Mouse (Mus musculus): ENCODE data around the gene Prkar1b. TPM values are rescaled to one million over a fixed set of nuclear protein-coding genes. Genes with fewer than 3 reads are reported as not detected.

Prkar1b gene
- polyA plus RNA-seq, 1 experiment from 2014 or later = 9.6 TPM

DNA sequence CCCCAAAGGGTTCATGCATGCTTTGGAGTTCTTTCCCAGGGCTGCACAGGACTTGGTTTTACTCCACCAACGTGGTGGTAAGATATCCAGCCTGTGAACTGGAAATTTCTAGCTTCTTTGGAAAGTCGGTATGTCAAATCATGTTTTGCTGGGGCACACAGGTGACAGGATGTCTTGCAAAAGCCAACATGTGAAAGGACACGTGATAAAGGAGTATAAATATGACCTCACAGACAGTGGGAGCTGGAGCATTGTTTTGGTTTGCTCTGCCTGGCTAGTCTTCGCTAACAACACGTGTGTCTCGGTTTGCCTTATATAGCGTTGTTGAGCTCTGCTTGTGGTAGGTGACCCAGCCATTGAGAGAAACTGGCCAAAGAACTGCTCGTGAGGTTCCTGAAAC, 15.3 kb downstream of the Prkar1b start:
- no peak overlapping the region for H3K4me2 ChIP-seq (replicated peaks; ENCODE audit: low read depth)
- no peak overlapping the region for H3K9ac ChIP-seq (ENCODE audit: low read length)
- 73% methylated on average over 8 of the region's 8 CpGs for whole genome bisulfite sequencing
- H3K36me3 ChIP-seq (ENCODE audit: control insufficient read depth, insufficient read depth, low read length) = no peaks in the 10 kb centered on the region
- no peak for ATAC-seq (ENCODE audit: low FRiP score, low TSS enrichment)
- H3K4me3 ChIP-seq (ENCODE audit: low read depth, low read length) = no peak overlapping the region
- H3K9me3 ChIP-seq (ENCODE audit: control insufficient read depth, low read length) = no peaks in the 10 kb centered on the region
- TF ChIP-seq EP300 (optimal IDR thresholded peaks at IDR 0.05) = no peak
- TF ChIP-seq CTCF (IDR thresholded peaks at IDR 0.05; ENCODE audit: low read depth) = no peak
- no peak for DNase-seq (ENCODE audit: low spot score)
- no peaks in the 10 kb centered on the region for H3K4me1 ChIP-seq (replicated peaks; ENCODE audit: control insufficient read depth, insufficient read depth)
- H3K27ac ChIP-seq (replicated peaks) = no peak overlapping the region
- no peaks in the 10 kb centered on the region for H3K27me3 ChIP-seq (ENCODE audit: control insufficient read depth, insufficient read depth, low read length)

DNA sequence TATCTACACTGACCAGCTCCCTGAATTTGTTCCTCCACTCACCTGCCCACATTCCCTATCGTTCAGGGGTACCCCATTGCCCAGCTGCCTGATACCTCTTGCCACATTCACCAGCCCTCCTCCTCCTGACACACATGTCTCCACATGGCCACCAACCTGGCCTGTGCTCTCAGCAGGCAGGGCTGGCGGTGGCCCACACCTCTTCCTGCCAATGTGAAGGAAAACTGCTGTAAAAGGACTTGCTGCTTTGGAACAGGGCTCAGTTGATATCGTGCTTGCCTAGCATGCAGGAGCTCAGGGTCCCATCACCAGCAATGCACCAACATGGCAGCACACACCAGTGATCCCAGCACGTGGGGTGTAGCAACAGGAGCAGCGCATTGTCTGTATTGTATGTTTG, 19.4 kb downstream of the Prkar1b start:
- DNase-seq (ENCODE audit: low spot score) (no peak), ATAC-seq (ENCODE audit: low FRiP score, low TSS enrichment) (no peak)
- TF ChIP-seq CTCF (IDR thresholded peaks at IDR 0.05; ENCODE audit: low read depth) (no peak), EP300 (optimal IDR thresholded peaks at IDR 0.05) (no peak)
- Histone ChIP-seq H3K4me1 (replicated peaks; ENCODE audit: control insufficient read depth, insufficient read depth) (no peaks in the 10 kb centered on the region), H3K9ac (ENCODE audit: low read length) (no peak overlapping the region), H3K9me3 (ENCODE audit: control insufficient read depth, low read length) (no peaks in the 10 kb centered on the region), H3K36me3 (ENCODE audit: control insufficient read depth, insufficient read depth, low read length) (no peaks in the 10 kb centered on the region), H3K27me3 (ENCODE audit: control insufficient read depth, insufficient read depth, low read length) (no peaks in the 10 kb centered on the region), H3K4me3 (ENCODE audit: low read depth, low read length) (no peak overlapping the region), H3K27ac (replicated peaks) (no peak overlapping the region), H3K4me2 (replicated peaks; ENCODE audit: low read depth) (no peak overlapping the region)
- WGBS = 85% methylated on average over 5 of the region's 5 CpGs

DNA sequence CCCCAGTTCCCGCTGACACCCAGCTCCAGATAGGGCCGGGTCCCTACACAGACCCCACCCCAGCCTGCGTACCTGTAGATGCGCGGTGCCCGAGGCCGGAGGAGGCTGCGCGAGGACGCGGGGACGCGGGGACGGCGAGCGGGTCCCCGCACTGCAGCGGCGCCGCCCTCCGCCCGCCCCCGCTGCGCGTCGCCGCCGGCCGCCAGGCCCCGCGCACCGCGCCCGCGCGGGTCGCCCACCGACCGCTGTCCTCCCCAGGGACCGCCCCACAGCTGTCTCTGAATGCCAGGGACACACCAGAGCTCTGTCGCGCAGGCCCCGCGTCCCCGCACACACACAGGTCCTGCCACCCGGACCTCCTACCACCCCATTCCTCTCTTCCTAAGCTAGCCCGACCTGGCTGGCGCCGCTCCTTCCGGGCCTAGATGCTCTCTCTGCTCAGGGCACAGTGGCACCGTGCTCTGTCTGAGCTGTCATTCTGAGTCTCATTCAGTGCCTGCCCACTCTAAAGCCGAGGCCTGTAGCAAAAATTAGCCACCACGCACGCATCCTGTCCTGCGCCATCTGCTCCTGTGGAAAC, 20.1 kb downstream of the Prkar1b start:
- TF ChIP-seq EP300 (optimal IDR thresholded peaks at IDR 0.05) = no peak
- no peak for TF ChIP-seq CTCF (IDR thresholded peaks at IDR 0.05; ENCODE audit: low read depth)
- no peak overlapping the region for H3K27ac ChIP-seq (replicated peaks)
- H3K4me3 ChIP-seq (ENCODE audit: low read depth, low read length) = peak overlapping the region; percentile 51
- H3K4me1 ChIP-seq (replicated peaks; ENCODE audit: control insufficient read depth, insufficient read depth) = no peaks in the 10 kb centered on the region
- H3K36me3 ChIP-seq (ENCODE audit: control insufficient read depth, insufficient read depth, low read length) = no peaks in the 10 kb centered on the region
- H3K4me2 ChIP-seq (replicated peaks; ENCODE audit: low read depth) = peak overlapping the region; percentile 72
- no peaks in the 10 kb centered on the region for H3K27me3 ChIP-seq (ENCODE audit: control insufficient read depth, insufficient read depth, low read length)
- 5% methylated on average over 45 of the region's 55 CpGs for WGBS
- H3K9ac ChIP-seq (ENCODE audit: low read length) = peak overlapping the region; percentile 72
- ATAC-seq (ENCODE audit: low FRiP score, low TSS enrichment) = peak; percentile 51; the same call in 1 of the 2 replicates
- DNase-seq (ENCODE audit: low spot score) = no peak
- no peaks in the 10 kb centered on the region for H3K9me3 ChIP-seq (ENCODE audit: control insufficient read depth, low read length)

DNA sequence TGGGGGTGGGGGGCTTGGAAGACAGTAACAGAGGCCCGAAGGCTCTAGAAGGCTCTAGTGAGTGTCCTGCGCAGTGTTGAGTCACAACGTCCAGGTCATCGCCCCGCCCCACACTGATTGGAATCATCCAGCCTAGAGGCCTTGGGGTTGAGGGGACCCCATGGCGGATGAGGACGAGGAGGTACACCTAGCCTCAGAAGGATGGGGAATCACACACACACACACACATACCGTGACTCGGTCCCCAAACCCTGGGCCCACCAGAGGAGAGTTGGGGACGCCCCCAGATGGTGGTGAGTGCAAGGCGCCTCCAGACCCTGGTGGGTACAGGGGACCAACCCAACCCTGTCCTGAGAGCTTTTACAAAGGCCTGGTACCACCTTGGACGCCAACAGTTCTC, 20.7 kb downstream of the Prkar1b start:
- Histone ChIP-seq H3K27me3 (ENCODE audit: control insufficient read depth, insufficient read depth, low read length) (no peaks in the 10 kb centered on the region), H3K4me3 (ENCODE audit: low read depth, low read length) (peak overlapping the region; percentile 51), H3K27ac (replicated peaks) (no peak overlapping the region), H3K9ac (ENCODE audit: low read length) (peak overlapping the region; percentile 72), H3K36me3 (ENCODE audit: control insufficient read depth, insufficient read depth, low read length) (no peaks in the 10 kb centered on the region), H3K4me2 (replicated peaks; ENCODE audit: low read depth) (peak overlapping the region; percentile 72), H3K9me3 (ENCODE audit: control insufficient read depth, low read length) (no peaks in the 10 kb centered on the region), H3K4me1 (replicated peaks; ENCODE audit: control insufficient read depth, insufficient read depth) (no peaks in the 10 kb centered on the region)
- TF ChIP-seq EP300 (optimal IDR thresholded peaks at IDR 0.05) = no peak
- no peak for TF ChIP-seq CTCF (IDR thresholded peaks at IDR 0.05; ENCODE audit: low read depth)
- 9% methylated on average over 11 of the region's 12 CpGs for WGBS
- DNase-seq (ENCODE audit: low spot score) = no peak
- peak; percentile 61 for ATAC-seq (ENCODE audit: low FRiP score, low TSS enrichment)

DNA sequence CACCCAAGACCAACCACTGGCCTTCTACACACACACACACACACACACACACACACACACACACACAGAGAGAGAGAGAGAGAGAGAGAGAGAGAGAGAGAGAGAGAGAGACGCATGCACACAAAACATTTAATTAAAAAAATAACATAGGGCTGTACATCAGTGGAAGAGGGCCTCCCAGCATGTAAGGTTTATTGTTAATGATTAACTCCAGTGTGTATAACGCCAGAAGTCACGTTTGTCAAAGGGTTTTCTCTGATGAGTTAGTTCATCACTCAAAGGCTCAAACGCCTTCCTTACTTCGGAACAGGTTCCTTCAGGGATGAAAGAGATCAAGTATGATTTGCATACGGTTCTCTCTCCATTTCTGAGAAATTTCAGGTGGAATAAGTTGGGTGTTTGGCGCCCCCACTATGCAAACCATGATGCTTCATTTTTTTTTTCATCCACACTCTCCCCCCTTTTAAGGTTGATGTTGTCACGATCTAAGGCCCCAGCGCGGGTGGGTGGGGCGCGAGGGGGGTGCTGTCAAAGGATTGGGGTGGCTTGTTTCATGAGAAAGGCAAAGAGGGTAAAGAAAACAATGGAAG, 21.2 kb downstream of the Prkar1b start:
- H3K27ac ChIP-seq (replicated peaks) = no peak overlapping the region
- TF ChIP-seq EP300 (optimal IDR thresholded peaks at IDR 0.05) (no peak), CTCF (IDR thresholded peaks at IDR 0.05; ENCODE audit: low read depth) (no peak)
- H3K36me3 ChIP-seq (ENCODE audit: control insufficient read depth, insufficient read depth, low read length) = no peaks in the 10 kb centered on the region
- H3K4me2 ChIP-seq (replicated peaks; ENCODE audit: low read depth) = peak overlapping the region; percentile 72
- H3K27me3 ChIP-seq (ENCODE audit: control insufficient read depth, insufficient read depth, low read length) = no peaks in the 10 kb centered on the region
- ATAC-seq (ENCODE audit: low FRiP score, low TSS enrichment) = no peak
- H3K9ac ChIP-seq (ENCODE audit: low read length) = no peak overlapping the region
- no peaks in the 10 kb centered on the region for H3K9me3 ChIP-seq (ENCODE audit: control insufficient read depth, low read length)
- WGBS = 28% methylated on average over 12 of the region's 12 CpGs
- H3K4me1 ChIP-seq (replicated peaks; ENCODE audit: control insufficient read depth, insufficient read depth) = no peaks in the 10 kb centered on the region
- no peak for DNase-seq (ENCODE audit: low spot score)
- peak overlapping the region; percentile 51 for H3K4me3 ChIP-seq (ENCODE audit: low read depth, low read length)

DNA sequence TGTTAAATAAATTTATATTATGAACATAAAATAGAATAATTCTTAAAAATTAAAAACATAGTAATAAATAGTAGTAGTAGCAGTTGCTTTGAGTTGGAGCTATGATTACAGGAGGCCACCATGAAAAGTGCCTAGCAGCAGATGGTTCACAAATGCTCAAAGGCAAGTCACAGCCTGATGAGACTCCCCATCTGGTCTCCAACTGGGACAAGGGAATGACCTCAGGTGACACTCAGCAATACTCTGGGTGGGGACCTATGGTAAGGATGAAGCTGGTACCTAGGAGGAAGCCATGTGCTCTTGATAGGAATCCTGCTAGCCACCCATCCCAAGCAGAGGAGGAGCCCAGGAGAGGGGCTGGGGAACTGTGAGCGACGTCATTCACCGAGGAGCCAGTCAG, 24.1 kb downstream of the Prkar1b start:
- 68% methylated on average over 3 of the region's 3 CpGs for WGBS
- H3K9me3 ChIP-seq (ENCODE audit: control insufficient read depth, low read length) = no peaks in the 10 kb centered on the region
- no peak overlapping the region for H3K4me2 ChIP-seq (replicated peaks; ENCODE audit: low read depth)
- no peaks in the 10 kb centered on the region for H3K27me3 ChIP-seq (ENCODE audit: control insufficient read depth, insufficient read depth, low read length)
- H3K4me1 ChIP-seq (replicated peaks; ENCODE audit: control insufficient read depth, insufficient read depth) = no peaks in the 10 kb centered on the region
- no peak overlapping the region for H3K27ac ChIP-seq (replicated peaks)
- no peak overlapping the region for H3K9ac ChIP-seq (ENCODE audit: low read length)
- H3K36me3 ChIP-seq (ENCODE audit: control insufficient read depth, insufficient read depth, low read length) = no peaks in the 10 kb centered on the region
- ATAC-seq (ENCODE audit: low FRiP score, low TSS enrichment) (no peak), DNase-seq (ENCODE audit: low spot score) (no peak)
- TF ChIP-seq CTCF (IDR thresholded peaks at IDR 0.05; ENCODE audit: low read depth) (no peak), EP300 (optimal IDR thresholded peaks at IDR 0.05) (no peak)
- no peak overlapping the region for H3K4me3 ChIP-seq (ENCODE audit: low read depth, low read length)

All from stomach, postnatal 0 days (tissue).